Mouse (Mus musculus): Measurements from ENCODE around the gene Dolpp1.

DNA sequence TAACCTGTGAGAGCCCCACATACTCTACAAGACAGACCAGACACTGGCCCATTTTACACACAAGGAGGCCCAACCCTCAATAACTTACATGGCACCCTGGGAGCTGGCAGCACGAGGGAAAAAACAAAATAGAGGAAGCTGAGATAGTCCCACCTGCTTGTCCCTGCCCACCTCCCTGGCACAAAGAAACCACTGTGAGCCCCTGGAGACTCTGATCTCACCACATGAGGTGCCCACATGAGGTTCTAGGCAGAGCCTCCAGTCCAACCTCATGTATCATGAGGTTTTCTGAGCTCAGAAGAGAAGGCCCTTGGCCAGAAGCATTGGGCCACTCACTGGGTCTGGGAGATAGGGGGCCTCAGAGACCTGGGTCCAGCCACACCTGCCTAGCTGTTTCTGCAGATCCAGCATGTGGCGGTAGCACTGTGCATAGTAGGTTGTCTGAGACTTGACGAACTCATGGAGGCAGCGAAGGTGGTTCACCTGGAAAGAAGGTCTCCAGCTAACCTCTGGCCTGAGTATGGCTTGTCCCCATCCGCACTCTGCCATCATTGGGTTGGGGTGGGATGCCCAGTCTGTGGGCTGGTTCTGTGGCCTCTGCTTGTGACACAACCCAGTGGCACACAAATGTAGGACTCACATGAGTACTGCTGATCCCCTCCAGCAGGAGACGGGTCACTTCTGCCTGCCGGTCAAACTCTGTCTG lies 45.9 kb upstream of the Dolpp1 start:
- TF ChIP-seq CTCF (IDR thresholded peaks at IDR 0.05) = no peak
- TF ChIP-seq EP300 (IDR thresholded peaks at IDR 0.05) = no peak

All from lung, postnatal 0 days (tissue).